Mouse (Mus musculus) kidney, adult 2 months (tissue): Measurements from ENCODE around the gene Smc3.

Experiments
- CTCF ChIP-seq: fragments of 200-500 bp; conservative IDR thresholded peaks from 2 replicates; pipeline ENCODE4 v1.5.1; 2011; ENCODE audit warnings: low read depth, mild to moderate bottlenecking, control low read depth, low read length, moderate library complexity, mixed read lengths; ENCODE audit not compliant: insufficient read depth, insufficient read length
- POLR2A ChIP-seq: fragments of 200-500 bp; IDR thresholded peaks from one replicate; pipeline ENCODE4 v1.6.1; 2011; ENCODE audit warnings: low read depth, low read length, control low read depth

DNA sequence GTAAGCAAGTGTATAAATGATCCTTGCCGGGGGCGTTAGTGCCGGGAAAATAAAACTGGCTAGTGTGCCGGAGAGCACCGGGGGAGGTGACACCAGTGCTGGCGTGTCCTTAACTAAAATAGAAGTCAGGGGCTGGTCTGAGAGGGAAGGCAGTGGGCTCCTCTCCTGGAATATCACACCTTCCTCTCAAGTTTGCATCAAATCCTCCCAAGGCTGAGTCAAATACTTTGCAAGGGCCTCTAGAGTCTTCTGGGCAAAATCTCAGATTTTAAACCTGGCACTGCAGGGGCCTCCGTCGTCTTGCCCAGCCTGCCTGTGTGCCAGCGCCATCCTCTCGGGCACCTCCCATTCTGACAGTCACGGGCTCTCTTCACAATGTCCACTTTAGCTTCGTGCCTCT, 49.2 kb upstream of the Smc3 start:
- TF ChIP-seq POLR2A (no peak), CTCF (no peak)
